Mouse (Mus musculus) heart, embryonic 10.5 days (tissue): ENCODE measurements around the gene Ceacam19. TPM values are rescaled to one million over a fixed set of nuclear protein-coding genes. Genes with fewer than 3 reads are reported as not detected.

ENCODE experiments used
- DNase-seq: peaks from one replicate; pipeline ENCODE4 v3.0.0-alpha.2; 2017; ENCODE audit warnings: low spot score
- H3K27ac ChIP-seq: fragments of 300-500 bp; sonication (generic); 2 replicates; pipeline ENCODE4 v1.5.1; 2016; ENCODE audit warnings: mild to moderate bottlenecking
- H3K27me3 ChIP-seq: fragments of 300-500 bp; sonication (generic); 2 replicates; pipeline ENCODE4 v1.6.1; 2016; ENCODE audit warnings: mild to moderate bottlenecking; ENCODE audit not compliant: poor library complexity, insufficient read depth, severe bottlenecking
- H3K36me3 ChIP-seq: fragments of 300-500 bp; sonication (generic); 2 replicates; pipeline ENCODE4 v1.6.1; 2016; ENCODE audit warnings: mild to moderate bottlenecking, moderate library complexity
- H3K4me1 ChIP-seq: fragments of 300-500 bp; sonication (generic); 2 replicates; pipeline ENCODE4 v1.6.1; 2016; ENCODE audit warnings: mild to moderate bottlenecking
- H3K4me3 ChIP-seq: fragments of 300-500 bp; sonication (generic); 2 replicates; pipeline ENCODE4 v1.5.1; 2016; ENCODE audit warnings: mild to moderate bottlenecking, moderate library complexity
- H3K9me3 ChIP-seq: fragments of 300-500 bp; sonication (generic); 2 replicates; pipeline ENCODE4 v1.6.1; 2016; ENCODE audit warnings: mild to moderate bottlenecking, moderate library complexity
- WGBS: fragments of 180-500 bp; shearing (Covaris S2); methylation state at CpG from one replicate; pipeline ENCODE4 v1.1.7; 2016; 5-methylcytosine and 5-hydroxymethylcytosine counted together
- polyA plus RNA-seq: library from polyadenylated mRNA; unstranded; fragments of >200 nt; fragmentation: Nextera tagmentation; extraction: Ambion mirVana; gene quantifications from 2 replicates; pipeline ENCODE4 v1.2.1, GENCODE M21; 2016

Ceacam19 gene
- polyA plus RNA-seq, 1 experiment from 2014 or later, result not detected

GRCm38 (mm10) chr7:19871137-19871621, 16.6 kb downstream of the Ceacam19 start:
- 55% methylated on average over 10 of the region's 10 CpGs for whole genome bisulfite sequencing
- H3K36me3 ChIP-seq, result no peaks in the 10 kb centered on the region
- no peaks in the 10 kb centered on the region for H3K9me3 ChIP-seq
- H3K27ac ChIP-seq, result peak overlapping the region; percentile 36
- H3K27me3 ChIP-seq, result no peaks in the 10 kb centered on the region
- no peak overlapping the region for H3K4me3 ChIP-seq
- no peak for DNase-seq
- H3K4me1 ChIP-seq, result peaks cover 3% of the 10 kb centered on the region; the same call in 1 of the 2 replicates

GRCm38 (mm10) chr7:19867751-19868399, 19.9 kb downstream of the Ceacam19 start:
- Histone ChIP-seq H3K4me3 (no peak overlapping the region), H3K27ac (no peak overlapping the region), H3K36me3 (no peaks in the 10 kb centered on the region), H3K27me3 (no peaks in the 10 kb centered on the region), H3K9me3 (no peaks in the 10 kb centered on the region), H3K4me1 (peaks cover 3% of the 10 kb centered on the region; the same call in 1 of the 2 replicates)
- no peak for DNase-seq
- 81% methylated on average over 16 of the region's 16 CpGs for WGBS

- Histone ChIP-seq H3K4me3 (no peak overlapping the region), H3K27ac (no peak overlapping the region), H3K9me3 (no peaks in the 10 kb centered on the region), H3K27me3 (no peaks in the 10 kb centered on the region), H3K4me1 (0 out of 2 replicates have a peak, but pooled peaks cover 3% of the 10 kb centered on the region), H3K36me3 (no peaks in the 10 kb centered on the region)
- 69% methylated on average over 6 of the region's 6 CpGs for WGBS
- DNase-seq, result no peak
These were observed 21.3 kb downstream of the Ceacam19 start for GRCm38 (mm10) chr7:19866490-19866889.

- Histone ChIP-seq H3K4me3 (no peak overlapping the region), H3K36me3 (no peaks in the 10 kb centered on the region), H3K27ac (no peak overlapping the region), H3K4me1 (0 out of 2 replicates have a peak, but pooled peaks cover 3% of the 10 kb centered on the region), H3K27me3 (no peaks in the 10 kb centered on the region), H3K9me3 (no peaks in the 10 kb centered on the region)
- DNase-seq, result no peak
- WGBS, result 76% methylated on average over 8 of the region's 8 CpGs
These were observed 22.3 kb downstream of the Ceacam19 start for GRCm38 (mm10) chr7:19865246-19866036.

GRCm38 (mm10) chr7:19864241-19864640, 23.5 kb downstream of the Ceacam19 start:
- no peak overlapping the region for H3K4me3 ChIP-seq
- 0 out of 2 replicates have a peak, but pooled peaks cover 3% of the 10 kb centered on the region for H3K4me1 ChIP-seq
- H3K27ac ChIP-seq, result no peak overlapping the region
- 43% methylated on average over 2 of the region's 2 CpGs for WGBS
- no peaks in the 10 kb centered on the region for H3K27me3 ChIP-seq
- no peak for DNase-seq
- no peaks in the 10 kb centered on the region for H3K36me3 ChIP-seq
- no peaks in the 10 kb centered on the region for H3K9me3 ChIP-seq

- 82% methylated on average over 9 of the region's 9 CpGs for WGBS
- no peaks in the 10 kb centered on the region for H3K4me1 ChIP-seq
- H3K27ac ChIP-seq, result no peak within 1 kb of the TSS
- no peak for DNase-seq
- no peaks in the 10 kb centered on the region for H3K36me3 ChIP-seq
- H3K27me3 ChIP-seq, result peaks cover 16% of the 10 kb centered on the region
- no peak within 1 kb of the TSS for H3K4me3 ChIP-seq
- peaks cover 2% of the 10 kb centered on the region; the same call in 1 of the 2 replicates for H3K9me3 ChIP-seq
These were observed 26.6 kb downstream of the Ceacam19 start, which contains the start of gene Ceacam16 for GRCm38 (mm10) chr7:19861199-19861598. Gene Ceacam16 (minus strand): TSS chr7:19861299.

GRCm38 (mm10) chr7:19859740-19860139, 28.0 kb downstream of the Ceacam19 start:
- Histone ChIP-seq H3K27ac (no peak overlapping the region), H3K27me3 (peaks cover 26% of the 10 kb centered on the region), H3K4me3 (no peak overlapping the region), H3K4me1 (no peaks in the 10 kb centered on the region), H3K9me3 (peaks cover 2% of the 10 kb centered on the region; the same call in 1 of the 2 replicates), H3K36me3 (no peaks in the 10 kb centered on the region)
- 62% methylated on average over 10 of the region's 10 CpGs for WGBS
- no peak for DNase-seq

GRCm38 (mm10) chr7:19856283-19856682, 31.5 kb downstream of the Ceacam19 start:
- Histone ChIP-seq H3K27ac (no peak overlapping the region), H3K36me3 (no peaks in the 10 kb centered on the region), H3K9me3 (peaks cover 2% of the 10 kb centered on the region; the same call in 1 of the 2 replicates), H3K4me1 (peaks cover 5% of the 10 kb centered on the region), H3K27me3 (peaks cover 57% of the 10 kb centered on the region), H3K4me3 (no peak overlapping the region)
- no peak for DNase-seq
- 77% methylated on average over 6 of the region's 6 CpGs for WGBS

- DNase-seq, result no peak
- Histone ChIP-seq H3K4me1 (peaks cover 5% of the 10 kb centered on the region), H3K4me3 (no peak overlapping the region), H3K9me3 (peaks cover 2% of the 10 kb centered on the region; the same call in 1 of the 2 replicates), H3K36me3 (no peaks in the 10 kb centered on the region), H3K27me3 (peaks cover 63% of the 10 kb centered on the region), H3K27ac (no peak overlapping the region)
- 74% methylated on average over 5 of the region's 5 CpGs for WGBS
These were observed 32.1 kb downstream of the Ceacam19 start for GRCm38 (mm10) chr7:19855663-19856062.

- WGBS, result 82% methylated on average over 20 of the region's 20 CpGs
- Histone ChIP-seq H3K36me3 (no peaks in the 10 kb centered on the region), H3K27ac (no peak overlapping the region), H3K4me3 (no peak overlapping the region), H3K4me1 (peaks cover 5% of the 10 kb centered on the region), H3K27me3 (peaks cover 68% of the 10 kb centered on the region), H3K9me3 (no peaks in the 10 kb centered on the region)
- no peak for DNase-seq
These were observed 34.2 kb downstream of the Ceacam19 start for GRCm38 (mm10) chr7:19853526-19853925.

- peaks cover 67% of the 10 kb centered on the region for H3K27me3 ChIP-seq
- H3K4me1 ChIP-seq, result peaks cover 13% of the 10 kb centered on the region
- H3K4me3 ChIP-seq, result peak within 1 kb of the TSS; percentile 37
- no peaks in the 10 kb centered on the region for H3K9me3 ChIP-seq
- 6% methylated on average over 32 of the region's 33 CpGs for WGBS
- no peak for DNase-seq
- no peaks in the 10 kb centered on the region for H3K36me3 ChIP-seq
- no peak within 1 kb of the TSS for H3K27ac ChIP-seq
These were observed 35.8 kb downstream of the Ceacam19 start, which contains the start of gene Gm19345 for GRCm38 (mm10) chr7:19851858-19852570. Gene Gm19345 (plus strand): TSS chr7:19852003.

- H3K4me1 ChIP-seq, result peaks cover 14% of the 10 kb centered on the region
- WGBS, result 59% methylated on average over 15 of the region's 15 CpGs
- no peak for DNase-seq
- H3K9me3 ChIP-seq, result no peaks in the 10 kb centered on the region
- H3K36me3 ChIP-seq, result no peaks in the 10 kb centered on the region
- H3K27me3 ChIP-seq, result peaks cover 53% of the 10 kb centered on the region
- H3K4me3 ChIP-seq, result no peak overlapping the region
- no peak overlapping the region for H3K27ac ChIP-seq
These were observed 43.1 kb downstream of the Ceacam19 start for GRCm38 (mm10) chr7:19844521-19845171.
